Mouse (Mus musculus) limb, embryonic 12.5 days (tissue): ENCODE results near the gene Susd4. TPM values are rescaled to one million over a fixed set of nuclear protein-coding genes. Genes with fewer than 3 reads are reported as not detected.

Source experiments
- ATAC-seq: fragments of 200-750 bp; cut with Nextera tagmentation; 2 replicates; pipeline ENCODE4 v1.8.0; 2017; ENCODE audit warnings: low read depth, moderate TSS enrichment; ENCODE audit not compliant: insufficient number of reproducible peaks, insufficient read depth, low FRiP score, low TSS enrichment
- H3K27ac ChIP-seq: fragments of 300-500 bp; sonication (generic); 2 replicates; pipeline ENCODE4 v1.5.1; 2016; ENCODE audit warnings: mild to moderate bottlenecking, moderate library complexity
- H3K27me3 ChIP-seq: fragments of 300-500 bp; sonication (generic); 2 replicates; pipeline ENCODE4 v1.6.1; 2016; ENCODE audit warnings: mild to moderate bottlenecking, moderate library complexity
- H3K36me3 ChIP-seq: fragments of 300-500 bp; sonication (generic); 2 replicates; pipeline ENCODE4 v1.6.1; 2016; ENCODE audit warnings: mild to moderate bottlenecking, moderate library complexity
- H3K4me1 ChIP-seq: fragments of 300-500 bp; sonication (generic); replicated peaks from 2 replicates; pipeline ENCODE4 v1.6.1; 2016
- H3K4me2 ChIP-seq: fragments of 300-500 bp; sonication (generic); 2 replicates; pipeline ENCODE4 v1.6.1; 2016; ENCODE audit warnings: mild to moderate bottlenecking, moderate library complexity
- H3K4me3 ChIP-seq: fragments of 300-500 bp; sonication (generic); replicated peaks from 2 replicates; pipeline ENCODE4 v1.5.1; 2016; ENCODE audit warnings: mild to moderate bottlenecking
- H3K9ac ChIP-seq: fragments of 300-500 bp; sonication (generic); replicated peaks from 2 replicates; pipeline ENCODE4 v1.6.1; 2016; ENCODE audit warnings: mild to moderate bottlenecking, moderate library complexity
- H3K9me3 ChIP-seq: fragments of 300-500 bp; sonication (generic); 2 replicates; pipeline ENCODE4 v1.6.1; 2016; ENCODE audit warnings: mild to moderate bottlenecking, moderate library complexity
- WGBS: fragments of 180-500 bp; shearing (Covaris S2); methylation state at CpG from one replicate; pipeline ENCODE4 v1.1.7; 2016; 5-methylcytosine and 5-hydroxymethylcytosine counted together
- polyA plus RNA-seq: library from polyadenylated mRNA; unstranded; fragments of >200 nt; fragmentation: Nextera tagmentation; extraction: Ambion mirVana; gene quantifications from 2 replicates; pipeline ENCODE4 v1.2.1, GENCODE M21; 2016

The Susd4 gene
- polyA plus RNA-seq, 1 experiment from 2014 or later = 13.6 TPM

DNA sequence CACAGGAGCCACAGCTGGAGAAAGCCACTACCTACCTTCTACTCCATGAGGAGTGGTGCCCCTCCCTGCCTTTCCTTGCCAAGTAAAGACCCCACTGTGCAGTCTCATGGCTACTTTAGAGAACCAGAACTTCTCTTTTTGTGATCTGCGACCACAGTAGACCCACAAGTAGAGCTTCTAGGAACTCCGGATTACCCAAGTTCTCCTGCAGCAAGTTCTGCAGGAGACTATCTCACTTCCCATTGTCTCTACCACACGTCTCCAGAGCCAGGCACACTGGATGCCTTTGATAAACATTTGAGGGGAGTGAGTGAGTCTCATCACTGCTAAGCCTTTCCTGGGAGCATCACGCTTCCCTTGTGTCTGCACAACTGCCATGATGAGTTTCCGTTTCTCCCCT lies 8.8 kb upstream of the Susd4 start:
- no peaks in the 10 kb centered on the region; the same call in 1 of the 2 replicates for H3K27me3 ChIP-seq
- 86% methylated on average over 5 of the region's 5 CpGs for WGBS
- H3K4me1 ChIP-seq = no peaks in the 10 kb centered on the region

DNA sequence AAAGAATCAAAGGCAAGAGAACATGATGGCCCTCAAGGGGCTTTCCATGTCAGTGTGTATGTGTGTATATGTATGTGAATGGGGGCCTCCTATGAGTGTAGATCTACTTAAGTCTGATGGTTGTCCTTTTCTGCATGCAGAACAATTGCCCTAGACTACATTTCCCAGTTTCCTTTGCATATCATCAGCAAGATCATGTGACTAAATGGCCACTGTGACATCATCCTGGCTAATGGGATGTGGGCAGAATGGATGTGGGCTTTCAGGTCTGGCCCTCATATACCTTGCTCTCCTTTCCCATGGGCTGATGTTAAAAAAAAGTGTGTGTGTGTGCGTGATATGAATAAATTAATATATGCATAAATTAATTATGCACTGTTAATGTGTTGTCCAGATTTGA lies 4.9 kb upstream of the Susd4 start:
- H3K9me3 ChIP-seq = 0 out of 2 replicates have a peak, but pooled peaks cover 7% of the 10 kb centered on the region
- H3K4me3 ChIP-seq = no peak overlapping the region
- H3K27ac ChIP-seq = no peak overlapping the region
- H3K27me3 ChIP-seq = peaks cover 20% of the 10 kb centered on the region
- ATAC-seq = no peak
- H3K36me3 ChIP-seq = no peaks in the 10 kb centered on the region
- WGBS = 88% methylated on average over 1 of the region's 1 CpGs
- no peak overlapping the region for H3K4me2 ChIP-seq
- peaks cover 5% of the 10 kb centered on the region for H3K4me1 ChIP-seq
- no peak overlapping the region for H3K9ac ChIP-seq

More for the DNA sequence above, 8.8 kb upstream of the Susd4 start:
- Histone ChIP-seq H3K9me3 (no peaks in the 10 kb centered on the region), H3K9ac (no peak overlapping the region), H3K27ac (no peak overlapping the region), H3K36me3 (no peaks in the 10 kb centered on the region), H3K4me3 (no peak overlapping the region), H3K4me2 (no peak overlapping the region)
- ATAC-seq = no peak

GRCm38 (mm10) chr1:182763191-182763715 lies 407 bp upstream of the Susd4 start:
- peak; percentile 37; the same call in 1 of the 2 replicates for ATAC-seq
- no peak overlapping the region for H3K27ac ChIP-seq

GRCm38 (mm10) chr1:182764541-182765281 lies 1.1 kb downstream of the Susd4 start:
- Histone ChIP-seq H3K4me1 (peaks cover 19% of the 10 kb centered on the region), H3K9ac (peak overlapping the region; percentile 56), H3K36me3 (no peaks in the 10 kb centered on the region), H3K27me3 (peaks cover 47% of the 10 kb centered on the region), H3K4me2 (peak overlapping the region; percentile 88), H3K9me3 (0 out of 2 replicates have a peak, but pooled peaks cover 7% of the 10 kb centered on the region), H3K4me3 (peak overlapping the region; percentile 71), H3K27ac (0 out of 2 replicates have a peak overlapping the region, but pooled peaks have one; percentile 30)
- ATAC-seq = peak; percentile 80
- under 1% methylated on average over 27 of the region's 27 CpGs for WGBS

More at GRCm38 (mm10) chr1:182763191-182763715, 407 bp upstream of the Susd4 start:
- Histone ChIP-seq H3K4me2 (peak overlapping the region; percentile 88), H3K36me3 (no peaks in the 10 kb centered on the region), H3K4me3 (peak overlapping the region; percentile 71), H3K4me1 (peaks cover 19% of the 10 kb centered on the region), H3K9ac (no peak overlapping the region; the same call in 1 of the 2 replicates), H3K27me3 (peaks cover 47% of the 10 kb centered on the region), H3K9me3 (0 out of 2 replicates have a peak, but pooled peaks cover 7% of the 10 kb centered on the region)
- WGBS = 8% methylated on average over 17 of the region's 17 CpGs

GRCm38 (mm10) chr1:182775576-182775975 lies 11.9 kb downstream of the Susd4 start:
- Histone ChIP-seq H3K4me3 (no peak overlapping the region), H3K4me1 (no peaks in the 10 kb centered on the region; the same call in 1 of the 2 replicates), H3K9me3 (no peaks in the 10 kb centered on the region), H3K9ac (no peak overlapping the region), H3K27ac (no peak overlapping the region), H3K36me3 (no peaks in the 10 kb centered on the region), H3K4me2 (no peak overlapping the region), H3K27me3 (no peaks in the 10 kb centered on the region)
- ATAC-seq = no peak
- WGBS = 91% methylated on average over 7 of the region's 7 CpGs

DNA sequence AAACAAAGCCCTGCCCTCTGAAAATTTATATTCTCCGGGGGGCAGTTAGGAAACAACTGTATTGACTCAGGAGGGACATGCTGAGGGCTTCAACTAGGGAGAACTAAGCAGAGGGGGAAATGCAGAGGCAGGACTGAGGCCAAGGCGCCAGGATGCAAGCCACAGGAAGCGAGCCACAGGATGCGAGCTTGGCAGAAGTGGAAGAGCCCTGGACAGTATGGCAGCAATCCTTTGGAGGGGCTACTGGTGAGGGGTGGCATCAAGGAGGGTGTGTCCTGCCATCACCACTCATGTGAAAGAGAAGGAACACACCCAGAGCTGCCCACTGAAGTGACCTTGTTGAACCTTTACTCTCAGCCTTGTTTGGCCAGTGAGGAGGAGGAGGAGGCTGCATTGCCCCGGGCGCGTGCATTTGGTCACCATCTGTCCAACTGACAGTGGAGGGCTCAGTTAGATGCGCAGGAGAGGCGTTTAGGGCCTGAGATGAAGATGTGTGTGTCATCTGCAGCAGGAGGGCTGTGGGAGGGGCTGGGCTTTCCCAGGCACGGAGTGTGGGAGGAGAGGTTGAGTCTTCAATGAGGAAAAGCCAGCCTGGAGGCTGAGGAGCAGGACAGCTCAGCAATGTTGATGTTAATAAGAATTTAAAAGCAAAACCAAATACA lies 13.2 kb downstream of the Susd4 start:
- no peak for ATAC-seq
- H3K4me1 ChIP-seq = no peaks in the 10 kb centered on the region; the same call in 1 of the 2 replicates
- no peaks in the 10 kb centered on the region for H3K36me3 ChIP-seq
- H3K4me2 ChIP-seq = no peak overlapping the region
- no peak overlapping the region for H3K27ac ChIP-seq
- H3K4me3 ChIP-seq = no peak overlapping the region
- H3K9ac ChIP-seq = no peak overlapping the region
- WGBS = 66% methylated on average over 10 of the region's 10 CpGs
- H3K27me3 ChIP-seq = no peaks in the 10 kb centered on the region
- H3K9me3 ChIP-seq = no peaks in the 10 kb centered on the region

DNA sequence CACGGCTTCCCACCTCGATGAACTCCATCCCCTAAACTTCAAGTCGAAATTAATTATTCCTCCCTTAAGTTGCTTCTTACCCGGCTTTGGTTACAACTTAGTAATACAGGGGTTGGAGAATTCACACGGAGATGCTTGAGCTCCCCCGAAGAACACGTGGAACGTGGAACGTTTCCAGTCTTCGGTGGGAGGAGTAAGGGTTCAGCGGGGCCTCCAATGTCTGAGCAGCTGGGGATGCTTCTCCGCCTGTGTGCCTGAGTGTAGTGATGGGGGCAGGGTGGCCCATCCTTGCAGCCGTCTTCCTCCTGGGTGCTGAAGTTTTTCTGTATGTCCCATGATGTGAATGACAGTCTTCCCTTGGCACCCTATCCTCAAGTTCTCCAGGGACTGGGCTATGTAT lies 14.6 kb downstream of the Susd4 start:
- Histone ChIP-seq H3K4me3 (no peak overlapping the region), H3K4me2 (no peak overlapping the region), H3K9me3 (no peaks in the 10 kb centered on the region), H3K27me3 (no peaks in the 10 kb centered on the region), H3K36me3 (no peaks in the 10 kb centered on the region), H3K27ac (no peak overlapping the region), H3K4me1 (no peaks in the 10 kb centered on the region; the same call in 1 of the 2 replicates), H3K9ac (no peak overlapping the region)
- no peak for ATAC-seq
- WGBS = 77% methylated on average over 13 of the region's 13 CpGs

DNA sequence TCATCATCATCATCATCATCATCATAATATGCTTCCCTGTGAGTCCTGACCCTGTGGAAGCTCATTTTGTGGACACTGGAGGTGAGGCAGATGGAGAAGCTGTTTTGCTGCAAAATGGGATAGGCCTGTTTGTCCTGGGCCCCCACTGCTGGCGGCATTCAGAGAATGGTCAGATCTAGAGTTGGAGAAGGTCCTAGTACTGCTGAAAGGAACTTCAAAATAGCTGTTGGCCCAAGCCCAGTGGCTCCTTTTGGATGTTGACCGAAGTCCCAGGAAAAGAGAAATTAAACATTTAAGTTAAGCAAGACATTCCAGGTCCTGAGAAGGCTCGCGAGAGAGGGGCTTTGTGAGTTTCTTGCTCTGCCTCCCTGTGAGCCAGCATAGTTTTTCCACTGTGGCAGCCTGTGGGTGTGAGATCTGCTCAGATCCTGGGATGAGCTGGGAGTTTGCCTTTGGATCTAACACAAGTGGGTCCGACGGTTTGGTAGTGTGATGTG lies 15.4 kb downstream of the Susd4 start:
- Histone ChIP-seq H3K36me3 (no peaks in the 10 kb centered on the region), H3K4me3 (no peak overlapping the region), H3K9ac (no peak overlapping the region), H3K9me3 (no peaks in the 10 kb centered on the region), H3K27ac (no peak overlapping the region), H3K27me3 (no peaks in the 10 kb centered on the region), H3K4me2 (no peak overlapping the region), H3K4me1 (no peaks in the 10 kb centered on the region; the same call in 1 of the 2 replicates)
- ATAC-seq = no peak
- 94% methylated on average over 6 of the region's 6 CpGs for WGBS

GRCm38 (mm10) chr1:182783774-182784173 lies 20.1 kb downstream of the Susd4 start:
- H3K4me3 ChIP-seq = no peak overlapping the region
- H3K4me1 ChIP-seq = peaks cover 5% of the 10 kb centered on the region; the same call in 1 of the 2 replicates
- H3K27ac ChIP-seq = no peak overlapping the region
- ATAC-seq = no peak
- 85% methylated on average over 7 of the region's 7 CpGs for WGBS
- H3K4me2 ChIP-seq = no peak overlapping the region
- no peaks in the 10 kb centered on the region for H3K27me3 ChIP-seq
- H3K9me3 ChIP-seq = no peaks in the 10 kb centered on the region
- H3K9ac ChIP-seq = no peak overlapping the region
- H3K36me3 ChIP-seq = no peaks in the 10 kb centered on the region

GRCm38 (mm10) chr1:182784784-182785183 lies 21.1 kb downstream of the Susd4 start:
- H3K4me2 ChIP-seq = no peak overlapping the region
- H3K4me1 ChIP-seq = peaks cover 5% of the 10 kb centered on the region; the same call in 1 of the 2 replicates
- H3K4me3 ChIP-seq = no peak overlapping the region
- WGBS = 87% methylated on average over 3 of the region's 3 CpGs
- H3K36me3 ChIP-seq = no peaks in the 10 kb centered on the region
- H3K27me3 ChIP-seq = no peaks in the 10 kb centered on the region
- H3K27ac ChIP-seq = no peak overlapping the region
- H3K9ac ChIP-seq = no peak overlapping the region
- no peak for ATAC-seq
- no peaks in the 10 kb centered on the region for H3K9me3 ChIP-seq

DNA sequence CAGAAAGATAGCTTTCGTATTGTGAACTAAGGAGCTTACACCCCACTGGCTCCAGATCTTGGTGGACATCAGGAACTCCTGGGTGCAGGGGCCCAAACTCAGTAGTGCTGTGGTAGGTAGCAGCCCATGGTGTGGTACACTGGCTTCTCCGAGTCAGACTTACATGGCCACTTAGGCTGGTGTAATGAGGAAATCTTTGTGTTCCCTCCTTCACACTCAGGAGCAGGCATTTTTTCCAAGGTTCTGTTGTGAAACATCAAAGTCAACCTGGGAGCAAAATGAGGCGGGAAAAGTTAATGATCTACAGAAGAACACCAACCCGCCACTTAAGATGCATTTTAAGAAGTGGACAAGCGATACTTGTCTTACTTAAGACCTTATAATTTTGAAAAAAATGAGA lies 21.8 kb downstream of the Susd4 start:
- Histone ChIP-seq H3K27ac (no peak overlapping the region), H3K27me3 (no peaks in the 10 kb centered on the region), H3K36me3 (no peaks in the 10 kb centered on the region), H3K4me3 (no peak overlapping the region), H3K4me2 (no peak overlapping the region), H3K4me1 (peaks cover 5% of the 10 kb centered on the region; the same call in 1 of the 2 replicates), H3K9ac (no peak overlapping the region), H3K9me3 (no peaks in the 10 kb centered on the region)
- ATAC-seq = no peak
- 82% methylated on average over 5 of the region's 5 CpGs for WGBS
